Mouse (Mus musculus) kidney, embryonic 14.5 days (tissue): ENCODE measurements around the gene Defb41. TPM values are rescaled to one million over a fixed set of nuclear protein-coding genes. Genes with fewer than 3 reads are reported as not detected.

Source experiments
- ATAC-seq: fragments of 200-750 bp; cut with Nextera tagmentation; 2 replicates; pipeline ENCODE4 v1.8.0; 2017; ENCODE audit warnings: moderate number of reproducible peaks, mild to moderate bottlenecking, moderate TSS enrichment, moderate library complexity; ENCODE audit not compliant: low FRiP score, low TSS enrichment
- H3K27ac ChIP-seq: fragments of 300-500 bp; sonication (generic); 2 replicates; pipeline ENCODE4 v1.5.1; 2014; ENCODE audit warnings: low read depth, mild to moderate bottlenecking, low read length, moderate library complexity, mixed read lengths
- H3K27me3 ChIP-seq: fragments of 300-500 bp; sonication (generic); 2 replicates; pipeline ENCODE4 v1.6.1; 2014; ENCODE audit warnings: mild to moderate bottlenecking, low read length; ENCODE audit not compliant: control insufficient read depth, insufficient read depth
- H3K36me3 ChIP-seq: fragments of 300-500 bp; sonication (generic); 2 replicates; pipeline ENCODE4 v1.6.1; 2014; ENCODE audit warnings: low read length, mixed read lengths; ENCODE audit not compliant: control insufficient read depth, insufficient read depth
- H3K4me1 ChIP-seq: fragments of 300-500 bp; sonication (generic); 2 replicates; pipeline ENCODE4 v1.6.1; 2014; ENCODE audit warnings: low read length, mixed read lengths; ENCODE audit not compliant: control insufficient read depth, insufficient read depth
- H3K4me2 ChIP-seq: fragments of 300-500 bp; sonication (generic); replicated peaks from 2 replicates; pipeline ENCODE4 v1.6.1; 2014; ENCODE audit warnings: low read depth, mild to moderate bottlenecking, low read length
- H3K4me3 ChIP-seq: fragments of 300-500 bp; sonication (generic); 2 replicates; pipeline ENCODE4 v1.5.1; 2014; ENCODE audit warnings: mild to moderate bottlenecking, low read length
- H3K9ac ChIP-seq: fragments of 300-500 bp; sonication (generic); 2 replicates; pipeline ENCODE4 v1.6.1; 2014; ENCODE audit warnings: low read depth, mild to moderate bottlenecking, low read length, moderate library complexity
- H3K9me3 ChIP-seq: fragments of 300-500 bp; sonication (generic); 2 replicates; pipeline ENCODE4 v1.6.1; 2016; ENCODE audit warnings: low read length; ENCODE audit not compliant: control insufficient read depth
- WGBS: fragments of 180-500 bp; shearing (Covaris S2); extraction: QIAGEN DNeasy Blood & Tissue Kit; methylation state at CpG from one replicate; pipeline ENCODE4 v1.1.7; 2014; 5-methylcytosine and 5-hydroxymethylcytosine counted together
- polyA plus RNA-seq: library from polyadenylated mRNA; unstranded; fragments of >200 nt; fragmentation: Nextera tagmentation; extraction: Ambion mirVana; gene quantifications from 2 replicates; pipeline ENCODE4 v1.2.1, GENCODE M21; 2014

Gene Defb41
- polyA plus RNA-seq, 1 experiment from 2014 or later = not detected

DNA sequence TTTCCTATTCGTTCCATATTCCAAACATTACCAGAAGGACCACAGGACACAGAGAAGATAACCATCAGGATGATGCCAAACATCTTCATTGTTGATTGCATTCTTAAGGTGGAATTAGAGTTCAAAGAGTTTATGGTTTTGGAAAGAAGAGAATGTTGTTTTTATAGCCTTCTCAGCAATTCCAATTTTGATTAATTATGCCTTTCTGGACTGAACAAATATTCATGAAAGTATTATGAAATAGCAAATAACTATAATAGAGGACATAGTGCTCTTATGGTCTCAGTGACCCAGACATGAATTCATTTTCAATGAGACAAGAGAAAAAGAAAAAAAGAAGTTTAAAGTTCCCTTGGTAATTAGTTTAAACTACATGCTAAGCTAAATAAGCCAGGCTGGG lies 27.6 kb downstream of the Defb41 start, which contains the start of gene Defb18:
TSS of gene Defb18 (minus strand) at position 101 of the 400 bp plus-strand sequence.
- Histone ChIP-seq H3K9ac (no peak within 1 kb of the TSS), H3K4me2 (no peak within 1 kb of the TSS), H3K36me3 (no peaks in the 10 kb centered on the region), H3K27me3 (no peaks in the 10 kb centered on the region), H3K4me1 (no peaks in the 10 kb centered on the region), H3K4me3 (no peak within 1 kb of the TSS), H3K27ac (no peak within 1 kb of the TSS), H3K9me3 (no peaks in the 10 kb centered on the region)
- 77% methylated on average over 1 of the region's 1 CpGs for WGBS
- ATAC-seq = no peak

DNA sequence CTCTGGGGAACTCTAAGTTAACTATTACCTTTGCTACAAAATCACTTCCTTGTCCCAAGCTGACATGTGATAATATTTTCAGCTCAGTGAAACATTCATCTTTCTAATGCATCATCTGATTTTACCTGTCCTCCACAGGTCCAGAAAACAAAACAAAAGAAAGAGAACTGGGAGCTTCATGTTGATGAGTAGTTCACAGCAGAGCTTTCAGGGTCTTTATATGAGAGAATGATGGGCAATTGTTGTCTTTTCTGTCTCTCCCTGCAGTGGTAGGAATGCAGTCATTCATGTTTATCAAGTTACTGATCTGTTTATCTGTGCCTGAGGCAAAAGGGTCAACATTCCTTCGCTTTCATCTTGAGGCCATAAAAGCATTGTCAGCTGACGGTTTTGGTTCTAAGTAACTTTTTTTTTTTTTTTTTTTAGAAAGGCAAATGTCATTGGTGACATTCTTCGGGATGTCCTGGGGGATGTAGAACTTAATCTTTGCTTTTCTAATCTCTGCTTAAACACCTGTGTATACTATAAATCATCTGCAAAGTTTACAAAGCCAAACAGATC lies 41.5 kb downstream of the Defb41 start:
- H3K4me2 ChIP-seq = no peak overlapping the region
- WGBS = 11% methylated on average over 3 of the region's 3 CpGs
- H3K4me3 ChIP-seq = no peak overlapping the region
- H3K27ac ChIP-seq = no peak overlapping the region
- ATAC-seq = no peak
- no peaks in the 10 kb centered on the region for H3K36me3 ChIP-seq
- no peak overlapping the region for H3K9ac ChIP-seq
- no peaks in the 10 kb centered on the region for H3K9me3 ChIP-seq
- H3K27me3 ChIP-seq = no peaks in the 10 kb centered on the region
- H3K4me1 ChIP-seq = no peaks in the 10 kb centered on the region

Other genes starting within 250 kb of the Defb41 start
- not detected in 2 replicates for gene Crisp4, start 119.2 kb downstream of the Defb41 start, polyA plus RNA-seq
- not detected in 2 replicates for gene Defb18, start 27.7 kb downstream of the Defb41 start, polyA plus RNA-seq